Mouse (Mus musculus) small intestine, adult 2 months (tissue): ENCODE results near the gene Evc.

Experiments
- CTCF ChIP-seq: fragments of 200-500 bp; IDR thresholded peaks from 2 replicates; pipeline ENCODE4 v1.5.1; 2012; ENCODE audit warnings: low read depth, mild to moderate bottlenecking, control low read depth, inconsistent platforms, low read length, moderate library complexity, mixed read lengths; ENCODE audit not compliant: insufficient replicate concordance, insufficient read length; ENCODE audit errors: extremely low read depth
- POLR2A ChIP-seq: fragments of 200-500 bp; IDR thresholded peaks from 2 replicates; pipeline ENCODE4 v1.6.1; 2012; ENCODE audit warnings: low read depth, mild to moderate bottlenecking, control low read depth, inconsistent platforms, low read length, moderate library complexity

- TF ChIP-seq CTCF (no peak), POLR2A (no peak)
These were observed 15.9 kb downstream of the Evc start for GRCm38 (mm10) chr5:37320761-37321160.
